Mouse (Mus musculus) forebrain, embryonic 14.5 days (tissue): ENCODE results near the gene Prkaca. TPM values are rescaled to one million over a fixed set of nuclear protein-coding genes. Genes with fewer than 3 reads are reported as not detected.

Source experiments
- ATAC-seq: fragments of 200-750 bp; cut with Nextera tagmentation; 2 replicates; pipeline ENCODE4 v1.8.0; 2017; ENCODE audit warnings: mild to moderate bottlenecking, moderate library complexity
- DNase-seq: peaks from one replicate; pipeline ENCODE4 v3.0.0-alpha.2; 2015; ENCODE audit warnings: low spot score
- H3K27ac ChIP-seq: fragments of 300-500 bp; sonication (generic); 2 replicates; pipeline ENCODE4 v1.5.1; 2014; ENCODE audit warnings: low read depth, mild to moderate bottlenecking, control low read depth, low read length, moderate library complexity
- H3K27me3 ChIP-seq: fragments of 300-500 bp; sonication (generic); replicated peaks from 2 replicates; pipeline ENCODE4 v1.6.1; 2014; ENCODE audit warnings: low read length, control low read depth, mixed read lengths; ENCODE audit not compliant: control insufficient read depth, insufficient read depth
- H3K36me3 ChIP-seq: fragments of 300-500 bp; sonication (generic); 2 replicates; pipeline ENCODE4 v1.6.1; 2014; ENCODE audit warnings: low read length, control low read depth; ENCODE audit not compliant: control insufficient read depth, insufficient read depth
- H3K4me1 ChIP-seq: fragments of 300-500 bp; sonication (generic); 2 replicates; pipeline ENCODE4 v1.6.1; 2014; ENCODE audit warnings: antibody characterized with exemption, low read length, control low read depth; ENCODE audit not compliant: control insufficient read depth, insufficient read depth
- H3K4me2 ChIP-seq: fragments of 300-500 bp; sonication (generic); 2 replicates; pipeline ENCODE4 v1.6.1; 2014; ENCODE audit warnings: mild to moderate bottlenecking, control low read depth, low read length
- H3K4me3 ChIP-seq: fragments of 300-500 bp; sonication (generic); 2 replicates; pipeline ENCODE4 v1.5.1; 2014; ENCODE audit warnings: low read depth, low read length, control low read depth
- H3K9ac ChIP-seq: fragments of 300-500 bp; sonication (generic); 2 replicates; pipeline ENCODE4 v1.6.1; 2014; ENCODE audit warnings: mild to moderate bottlenecking, low read length, control low read depth, moderate library complexity
- H3K9me3 ChIP-seq: fragments of 300-500 bp; sonication (generic); replicated peaks from 2 replicates; pipeline ENCODE4 v1.6.1; 2016; ENCODE audit warnings: low read length, control low read depth, mixed read lengths; ENCODE audit not compliant: control insufficient read depth
- WGBS: fragments of 180-500 bp; shearing (Covaris S2); extraction: QIAGEN DNeasy Blood & Tissue Kit; methylation state at CpG from one replicate; pipeline ENCODE4 v1.1.7; 2014; 5-methylcytosine and 5-hydroxymethylcytosine counted together
- polyA plus RNA-seq: library from polyadenylated mRNA; unstranded; fragments of >200 nt; fragmentation: Nextera tagmentation; extraction: Ambion mirVana; gene quantifications from 2 replicates; pipeline ENCODE4 v1.2.1, GENCODE M21; 2014

The Prkaca gene
- polyA plus RNA-seq, 1 experiment from 2014 or later: 117 TPM

DNA sequence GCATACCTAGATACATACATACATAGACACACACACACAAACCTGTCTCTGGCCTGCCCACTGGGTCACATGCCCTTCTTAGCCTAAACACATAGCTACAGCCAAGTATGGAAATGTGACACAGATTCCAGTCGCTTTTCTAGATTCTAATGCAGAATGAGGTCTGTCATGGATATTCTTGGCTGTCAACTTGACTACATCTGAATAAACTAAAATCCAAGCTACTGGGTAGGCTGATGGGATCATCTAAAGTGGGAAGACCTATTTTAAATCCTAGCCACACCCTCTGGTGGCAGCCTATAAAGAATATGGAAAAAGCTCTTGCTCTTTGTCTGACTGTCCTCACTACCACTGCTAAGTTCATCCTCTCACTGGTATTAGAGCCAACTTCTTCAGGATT lies 30.3 kb upstream of the Prkaca start:
- H3K4me3 ChIP-seq: no peak overlapping the region

DNA sequence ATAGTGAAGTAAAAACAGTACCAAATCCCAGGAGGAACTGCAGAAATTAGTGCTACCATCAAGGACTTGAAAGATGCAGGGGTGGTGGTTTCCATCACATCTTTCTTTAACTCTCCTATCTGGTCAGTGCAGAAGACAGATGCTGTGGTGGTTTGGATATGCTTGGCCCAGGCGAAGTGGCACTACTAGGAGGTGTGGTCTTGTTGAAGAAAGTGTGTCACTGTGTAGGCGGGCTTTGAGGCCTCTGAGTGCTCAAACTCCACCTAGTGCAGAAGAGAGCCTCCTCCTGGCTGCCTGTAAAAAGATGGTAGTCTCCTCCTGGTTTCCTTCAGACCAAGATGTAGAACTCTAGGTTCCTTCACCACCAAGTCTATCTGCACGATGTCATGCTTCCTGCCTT lies 27.3 kb upstream of the Prkaca start:
- no peaks in the 10 kb centered on the region for H3K36me3 ChIP-seq
- no peaks in the 10 kb centered on the region for H3K4me1 ChIP-seq
- 76% methylated on average over 3 of the region's 3 CpGs for WGBS
- H3K4me2 ChIP-seq: no peak overlapping the region
- no peak overlapping the region for H3K9ac ChIP-seq
- no peaks in the 10 kb centered on the region for H3K27me3 ChIP-seq
- H3K9me3 ChIP-seq: no peaks in the 10 kb centered on the region
- DNase-seq: no peak
- no peak overlapping the region for H3K27ac ChIP-seq
- no peak overlapping the region for H3K4me3 ChIP-seq
- no peak for ATAC-seq

More for the DNA sequence above, 30.3 kb upstream of the Prkaca start:
- WGBS: 79% methylated on average over 1 of the region's 1 CpGs
- no peak overlapping the region for H3K4me2 ChIP-seq
- ATAC-seq (no peak), DNase-seq (no peak)
- no peak overlapping the region for H3K9ac ChIP-seq
- H3K4me1 ChIP-seq: no peaks in the 10 kb centered on the region
- peaks cover 30% of the 10 kb centered on the region for H3K36me3 ChIP-seq
- H3K27ac ChIP-seq: no peak overlapping the region
- no peaks in the 10 kb centered on the region for H3K27me3 ChIP-seq
- H3K9me3 ChIP-seq: no peaks in the 10 kb centered on the region

DNA sequence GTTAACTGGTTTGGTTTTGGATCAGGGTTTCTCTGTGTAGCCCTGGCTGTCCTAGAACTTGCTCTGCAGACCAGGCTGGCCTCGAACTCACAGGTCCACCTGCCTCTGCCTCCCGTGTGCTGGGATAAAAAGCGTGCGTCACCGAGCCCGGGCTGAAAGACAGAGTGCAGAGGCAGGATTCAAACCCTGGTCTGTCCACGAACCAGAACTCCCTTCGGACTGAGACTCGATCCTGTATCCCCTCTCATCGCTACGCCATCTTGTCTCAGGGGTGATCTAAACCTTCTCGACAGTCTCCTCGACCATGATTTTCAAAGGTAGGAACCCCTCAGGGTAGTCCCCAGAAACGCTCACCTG lies 18.1 kb upstream of the Prkaca start:
- H3K27ac ChIP-seq: no peak overlapping the region; the same call in 1 of the 2 replicates
- no peak for DNase-seq
- no peaks in the 10 kb centered on the region for H3K27me3 ChIP-seq
- peak overlapping the region; percentile 54 for H3K9ac ChIP-seq
- peak overlapping the region; percentile 60 for H3K4me3 ChIP-seq
- peaks cover 8% of the 10 kb centered on the region for H3K4me1 ChIP-seq
- 1% methylated on average over 14 of the region's 14 CpGs for WGBS
- ATAC-seq: no peak
- no peaks in the 10 kb centered on the region for H3K36me3 ChIP-seq
- H3K9me3 ChIP-seq: no peaks in the 10 kb centered on the region
- peak overlapping the region; percentile 55 for H3K4me2 ChIP-seq

DNA sequence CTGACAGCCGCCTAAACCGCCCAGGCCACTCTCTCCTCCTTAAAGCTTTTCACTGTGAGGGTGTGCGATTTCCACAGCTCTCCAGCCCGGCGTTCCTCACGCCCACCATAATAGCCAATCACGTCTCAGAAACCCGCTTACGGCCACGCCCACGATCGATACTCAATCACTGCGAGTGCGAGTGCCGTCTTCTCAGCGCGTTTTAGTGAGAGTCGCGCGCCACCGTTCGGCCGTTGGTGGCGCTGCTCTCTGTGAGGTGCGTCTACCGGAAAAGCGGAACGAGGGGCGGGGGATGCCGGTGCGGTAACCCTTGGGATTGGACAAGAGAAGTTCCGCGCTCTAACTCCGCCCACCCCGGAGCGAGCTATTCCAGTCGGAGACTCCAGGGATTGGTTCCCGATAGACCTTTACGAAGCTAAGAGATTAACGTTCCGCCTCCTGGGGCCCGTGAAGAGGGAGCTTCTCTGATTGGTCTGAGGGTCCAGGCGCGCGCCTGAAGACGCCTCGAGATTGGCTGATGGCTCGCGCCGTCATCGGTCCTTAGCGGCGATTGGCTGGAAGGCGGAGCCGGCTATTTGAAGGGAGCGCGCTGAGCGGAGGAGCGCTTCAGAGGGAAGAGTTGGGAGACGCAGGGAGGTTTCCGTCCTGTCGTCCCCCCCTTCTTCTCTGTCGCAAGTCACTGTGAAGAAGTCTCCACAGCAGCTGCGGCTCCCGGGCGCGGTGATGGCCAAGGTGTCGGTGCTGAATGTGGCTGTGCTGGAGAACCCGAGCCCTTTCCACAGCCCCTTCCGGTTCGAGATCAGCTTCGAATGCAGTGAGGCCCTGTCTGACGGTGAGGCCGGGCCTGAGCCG lies 17.5 kb upstream of the Prkaca start, which contains the start of the genes Gm10644 and Asf1b:
TSS of gene Gm10644 (minus strand) at position 100 of the 852 bp plus-strand sequence.
TSS of gene Asf1b (plus strand) at position 402 of the 852 bp plus-strand sequence.
- Histone ChIP-seq H3K4me3 (peak within 1 kb of the TSS; percentile 60), H3K36me3 (no peaks in the 10 kb centered on the region), H3K9ac (peak within 1 kb of the TSS; percentile 60), H3K27me3 (no peaks in the 10 kb centered on the region), H3K4me2 (peak within 1 kb of the TSS; percentile 92), H3K27ac (peak within 1 kb of the TSS; percentile 23), H3K4me1 (peaks cover 8% of the 10 kb centered on the region), H3K9me3 (no peaks in the 10 kb centered on the region)
- ATAC-seq (peak; percentile 99), DNase-seq (peak; percentile 100)
- under 1% methylated on average over 73 of the region's 75 CpGs for WGBS

DNA sequence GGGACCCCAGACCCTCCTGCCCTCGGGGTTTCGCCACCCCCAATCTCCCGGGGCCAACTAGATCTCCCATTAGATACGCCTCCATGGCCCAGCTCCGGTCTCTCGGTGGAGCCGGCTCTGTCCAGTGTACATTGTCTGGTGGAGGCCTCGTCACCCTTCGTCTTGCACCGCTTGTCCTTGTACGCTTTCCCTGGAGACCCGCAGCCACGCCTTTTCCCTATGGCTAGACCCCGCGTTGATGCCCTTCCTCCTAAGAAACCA lies 16.9 kb upstream of the Prkaca start:
- ATAC-seq (no peak), DNase-seq (no peak)
- 2% methylated on average over 15 of the region's 15 CpGs for WGBS
- Histone ChIP-seq H3K4me2 (peak overlapping the region; percentile 92), H3K27ac (peak overlapping the region; percentile 23; the same call in 1 of the 2 replicates), H3K4me3 (peak overlapping the region; percentile 60), H3K4me1 (peaks cover 8% of the 10 kb centered on the region), H3K27me3 (no peaks in the 10 kb centered on the region), H3K9me3 (no peaks in the 10 kb centered on the region), H3K36me3 (no peaks in the 10 kb centered on the region), H3K9ac (peak overlapping the region; percentile 60)

DNA sequence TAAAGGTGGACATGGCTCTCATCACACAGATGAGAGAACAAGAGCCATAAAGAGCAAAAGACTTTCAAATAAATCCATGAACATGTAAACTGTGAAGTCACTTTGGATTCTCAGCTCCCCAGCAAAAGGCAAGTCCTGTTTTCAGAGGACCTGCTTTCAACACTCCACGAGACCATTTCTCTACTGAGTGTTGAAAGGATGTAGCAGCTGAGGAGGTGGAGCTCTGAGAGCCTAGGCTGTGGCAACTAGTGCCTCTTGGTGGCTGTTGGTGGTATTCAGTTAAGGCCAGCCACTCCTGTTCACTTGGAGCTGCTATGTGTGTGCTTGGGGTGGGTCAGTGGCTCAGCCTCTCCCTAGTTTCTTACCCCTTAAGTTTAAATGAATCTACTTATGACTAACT lies 16.0 kb upstream of the Prkaca start:
- Histone ChIP-seq H3K4me3 (peak overlapping the region; percentile 60), H3K4me2 (peak overlapping the region; percentile 92), H3K27ac (no peak overlapping the region), H3K9ac (peak overlapping the region; percentile 60), H3K9me3 (no peaks in the 10 kb centered on the region), H3K27me3 (no peaks in the 10 kb centered on the region), H3K4me1 (peaks cover 8% of the 10 kb centered on the region), H3K36me3 (no peaks in the 10 kb centered on the region)
- ATAC-seq (no peak), DNase-seq (peak; percentile 19)
- 8% methylated on average over 1 of the region's 1 CpGs for WGBS

DNA sequence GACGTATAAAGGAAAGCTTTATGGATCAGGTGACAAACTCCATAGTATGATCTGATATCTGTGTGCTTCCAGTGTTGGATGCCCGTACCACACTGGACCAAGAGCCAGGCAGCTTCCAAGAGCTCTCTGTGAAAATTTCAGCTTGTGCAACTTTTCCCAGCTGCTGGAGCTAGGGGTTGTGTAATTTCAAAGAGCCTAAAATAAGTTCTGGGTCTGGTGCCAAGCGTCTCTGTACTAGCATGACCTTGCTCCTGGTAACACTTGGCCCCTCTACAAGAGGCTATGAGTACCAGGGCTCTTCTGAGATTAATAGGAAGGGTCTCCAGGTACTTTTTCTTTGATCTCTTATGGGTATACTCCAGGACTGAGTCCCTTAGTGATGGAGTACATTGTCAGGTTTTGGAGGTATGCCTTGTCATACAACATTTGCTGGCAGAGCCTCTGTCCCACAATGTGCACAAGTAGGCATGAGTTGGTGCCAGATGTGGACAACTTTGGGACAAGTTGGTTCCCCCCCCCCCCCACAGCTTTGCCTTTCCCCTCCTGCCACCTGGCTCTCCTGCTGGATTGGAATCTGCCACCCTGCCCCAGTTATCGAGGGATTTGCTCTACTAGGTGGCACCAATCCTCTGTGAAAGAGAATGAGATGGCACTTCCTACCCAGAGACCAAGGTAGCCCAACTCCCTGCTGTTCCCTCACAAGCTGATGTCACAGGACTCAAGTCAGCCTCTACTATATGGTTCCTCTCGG lies 8.6 kb upstream of the Prkaca start:
- Histone ChIP-seq H3K36me3 (peaks cover 14% of the 10 kb centered on the region), H3K4me3 (no peak overlapping the region), H3K9me3 (no peaks in the 10 kb centered on the region), H3K9ac (no peak overlapping the region), H3K27me3 (no peaks in the 10 kb centered on the region), H3K4me1 (no peaks in the 10 kb centered on the region), H3K27ac (no peak overlapping the region), H3K4me2 (no peak overlapping the region)
- WGBS: 88% methylated on average over 5 of the region's 5 CpGs
- ATAC-seq (no peak), DNase-seq (no peak)

DNA sequence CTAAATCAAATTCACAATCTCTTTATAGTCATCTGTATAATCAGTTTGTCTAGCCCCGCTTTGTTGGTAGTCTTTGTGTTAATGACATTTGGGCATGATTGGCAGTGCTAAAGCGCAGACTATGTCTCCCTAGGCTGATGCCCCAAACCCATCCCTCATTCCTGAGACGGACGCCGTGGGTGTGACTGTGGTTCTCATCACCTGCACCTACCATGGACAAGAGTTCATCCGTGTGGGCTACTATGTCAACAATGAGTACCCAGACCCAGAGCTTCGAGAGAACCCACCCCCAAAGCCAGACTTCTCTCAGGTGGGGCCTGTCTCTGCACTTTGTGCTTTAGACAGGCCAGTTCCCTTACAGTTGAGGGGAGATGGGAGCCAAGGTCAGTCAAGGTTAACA lies 5.1 kb upstream of the Prkaca start:
- ATAC-seq: no peak
- WGBS: 96% methylated on average over 7 of the region's 7 CpGs
- no peak overlapping the region for H3K4me3 ChIP-seq
- no peaks in the 10 kb centered on the region for H3K4me1 ChIP-seq
- H3K4me2 ChIP-seq: no peak overlapping the region
- DNase-seq: no peak
- H3K36me3 ChIP-seq: peaks cover 15% of the 10 kb centered on the region
- no peaks in the 10 kb centered on the region for H3K9me3 ChIP-seq
- no peak overlapping the region for H3K9ac ChIP-seq
- no peak overlapping the region for H3K27ac ChIP-seq
- no peaks in the 10 kb centered on the region for H3K27me3 ChIP-seq

DNA sequence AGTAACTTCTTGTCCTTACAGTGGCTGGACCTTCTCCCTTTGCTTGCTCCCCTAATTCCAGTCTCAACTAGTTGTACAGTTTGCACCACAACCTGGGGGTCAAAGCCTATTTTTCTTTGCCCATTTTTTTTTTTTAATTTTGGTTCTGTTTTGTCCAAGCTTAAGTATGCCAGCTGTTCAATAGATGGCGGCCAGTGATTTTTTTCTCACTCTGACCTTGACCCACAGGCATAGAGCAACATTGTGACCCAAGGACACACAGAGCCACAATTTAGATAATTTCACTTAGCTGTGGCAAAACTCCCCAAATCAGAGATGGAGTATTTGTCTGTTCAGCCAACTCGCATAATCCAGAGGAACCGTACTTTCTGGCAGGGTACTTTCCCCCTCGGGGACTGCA lies 1.7 kb upstream of the Prkaca start:
- DNase-seq (no peak), ATAC-seq (no peak)
- no peaks in the 10 kb centered on the region for H3K27me3 ChIP-seq
- H3K9ac ChIP-seq: no peak overlapping the region
- H3K9me3 ChIP-seq: no peaks in the 10 kb centered on the region
- H3K36me3 ChIP-seq: peaks cover 12% of the 10 kb centered on the region; the same call in 1 of the 2 replicates
- WGBS: 93% methylated on average over 4 of the region's 4 CpGs
- no peak overlapping the region for H3K4me3 ChIP-seq
- H3K27ac ChIP-seq: no peak overlapping the region
- H3K4me1 ChIP-seq: peaks cover 10% of the 10 kb centered on the region
- no peak overlapping the region for H3K4me2 ChIP-seq
